9 mouse cellular contexts compared by ENCODE assay signal in the genomic region with DNA sequence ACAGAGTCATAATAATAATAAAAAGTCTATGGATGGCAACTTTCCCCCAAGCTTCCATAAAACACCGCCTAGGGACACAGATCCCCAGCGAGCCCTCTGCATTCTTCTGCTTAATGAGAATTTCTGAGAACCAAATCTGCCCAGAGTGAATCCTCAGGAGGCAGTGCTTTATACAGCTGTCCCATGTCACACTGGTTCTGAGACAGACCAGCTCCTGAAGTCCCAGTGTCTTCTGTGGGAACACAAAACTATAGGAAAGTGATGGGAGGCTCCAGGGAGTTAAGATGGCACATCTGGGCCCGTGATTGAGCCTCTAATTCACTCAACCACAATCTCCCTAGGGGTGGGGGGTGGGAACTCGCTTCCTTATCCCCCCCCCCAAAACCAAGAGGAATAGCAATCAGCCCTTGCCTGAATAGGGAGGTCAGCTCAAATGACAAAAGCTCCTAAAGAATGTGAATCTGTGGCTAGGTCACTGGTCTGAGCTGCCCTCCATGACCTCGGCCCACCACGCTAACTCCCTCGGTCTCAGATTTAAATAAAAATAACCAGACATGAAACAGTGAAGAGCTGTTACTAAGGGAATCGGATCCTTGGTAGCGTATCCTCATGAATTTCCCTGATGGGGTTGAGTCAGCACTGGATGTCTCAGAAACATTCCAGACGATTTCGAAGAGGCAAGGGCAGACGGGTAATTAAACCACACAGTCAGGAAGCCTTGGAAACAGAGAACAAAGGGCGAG.
A peak's percentile ranks its signal among the peaks of the same experiment; 100 is the strongest.
DNase-seq lines count a peak whose midpoint lies in the region; ATAC-seq lines count a peak whose summit lies in the region.
"Had no signal": no experiment of that assay in that cellular context is flagged by ENCODE, and none has a peak within 500 bp of the region (broad histone marks: within the 10 kb centered on the region; RNA-seq: fewer than 3 reads in every experiment).

No protein-coding gene starts in this region.

- no peak overlapping the region for H3K9ac ChIP-seq in embryonic facial prominence, embryonic 14.5 days (ENCODE audit: low read depth, low read length)
- H3K9ac ChIP-seq in hindbrain, embryonic 16.5 days (ENCODE audit: low read depth, low read length): no peak overlapping the region
- H3K9ac ChIP-seq in neural tube, embryonic 14.5 days (replicated peaks; ENCODE audit: low read depth, low read length): no peak overlapping the region
- H3K9ac ChIP-seq: liver, embryonic 13.5 days had no signal

- no peaks in the 10 kb centered on the region for H3K9me3 ChIP-seq in embryonic facial prominence, embryonic 14.5 days (ENCODE audit: control insufficient read depth, low read length)
- H3K9me3 ChIP-seq in hindbrain, embryonic 16.5 days (ENCODE audit: control insufficient read depth, low read length): no peaks in the 10 kb centered on the region
- no peaks in the 10 kb centered on the region for H3K9me3 ChIP-seq in neural tube, embryonic 14.5 days (ENCODE audit: control insufficient read depth, low read length)
- H3K9me3 ChIP-seq: liver, embryonic 13.5 days had no signal

- 9% methylated on average over 13 of the region's 13 CpGs for WGBS in embryonic facial prominence, embryonic 14.5 days
- 10% methylated on average over 13 of the region's 13 CpGs for WGBS in hindbrain, embryonic 16.5 days
- 5% methylated on average over 13 of the region's 13 CpGs for WGBS in neural tube, embryonic 14.5 days

- H3K4me1 ChIP-seq in embryonic facial prominence, embryonic 14.5 days (ENCODE audit: control insufficient read depth, insufficient read depth, low read length): peaks cover 19% of the 10 kb centered on the region
- H3K4me1 ChIP-seq in hindbrain, embryonic 16.5 days (ENCODE audit: control insufficient read depth, insufficient read depth, low read depth, low read length): peaks cover 10% of the 10 kb centered on the region
- H3K4me1 ChIP-seq in neural tube, embryonic 14.5 days (ENCODE audit: control insufficient read depth, insufficient read depth, low read length): peaks cover 13% of the 10 kb centered on the region
- H3K4me1 ChIP-seq: liver, embryonic 13.5 days had no signal

- H3K27ac ChIP-seq in embryonic facial prominence, embryonic 14.5 days (replicated peaks; ENCODE audit: low read depth, low read length): peak overlapping the region; percentile 73
- H3K27ac ChIP-seq in hindbrain, embryonic 16.5 days (ENCODE audit: low read depth, low read length): no peak overlapping the region
- peak overlapping the region; percentile 45 for H3K27ac ChIP-seq in neural tube, embryonic 14.5 days (ENCODE audit: low read depth, low read length)
- H3K27ac ChIP-seq: liver, embryonic 13.5 days had no signal

- peak overlapping the region; percentile 18 for H3K4me2 ChIP-seq in embryonic facial prominence, embryonic 14.5 days (ENCODE audit: low read depth, low read length)
- H3K4me2 ChIP-seq in hindbrain, embryonic 16.5 days (ENCODE audit: low read length): 0 out of 2 replicates have a peak overlapping the region, but pooled peaks have one; percentile 11
- no peak overlapping the region; the same call in 1 of the 2 replicates for H3K4me2 ChIP-seq in neural tube, embryonic 14.5 days (ENCODE audit: low read depth, low read length)
- H3K4me2 ChIP-seq: liver, embryonic 13.5 days had no signal

- no peak overlapping the region for H3K4me3 ChIP-seq in embryonic facial prominence, embryonic 14.5 days (ENCODE audit: low read depth, low read length)
- H3K4me3 ChIP-seq in hindbrain, embryonic 16.5 days (ENCODE audit: low read length): no peak overlapping the region
- no peak overlapping the region for H3K4me3 ChIP-seq in neural tube, embryonic 14.5 days (ENCODE audit: low read depth, low read length)
- H3K4me3 ChIP-seq: liver, embryonic 13.5 days had no signal

- H3K27me3 ChIP-seq in embryonic facial prominence, embryonic 14.5 days (replicated peaks; ENCODE audit: control insufficient read depth, insufficient read depth, low read length): no peaks in the 10 kb centered on the region
- H3K27me3 ChIP-seq in hindbrain, embryonic 16.5 days (replicated peaks; ENCODE audit: control insufficient read depth, insufficient read depth, low read length): no peaks in the 10 kb centered on the region
- H3K27me3 ChIP-seq in neural tube, embryonic 14.5 days (ENCODE audit: control insufficient read depth, insufficient read depth, low read length): no peaks in the 10 kb centered on the region
- H3K27me3 ChIP-seq: liver, embryonic 13.5 days had no signal

- H3K36me3 ChIP-seq in embryonic facial prominence, embryonic 14.5 days (ENCODE audit: control insufficient read depth, insufficient read depth, low read length): no peaks in the 10 kb centered on the region
- no peaks in the 10 kb centered on the region for H3K36me3 ChIP-seq in hindbrain, embryonic 16.5 days (ENCODE audit: control insufficient read depth, insufficient read depth, low read length)
- H3K36me3 ChIP-seq in neural tube, embryonic 14.5 days (ENCODE audit: control insufficient read depth, insufficient read depth, low read length): no peaks in the 10 kb centered on the region
- H3K36me3 ChIP-seq: liver, embryonic 13.5 days had no signal

- ATAC-seq in embryonic facial prominence, embryonic 14.5 days (ENCODE audit: low read depth): peak; percentile 80
- ATAC-seq in hindbrain, embryonic 16.5 days: peak; percentile 42; the same call in 1 of the 2 replicates
- peak; percentile 47; the same call in 1 of the 2 replicates for ATAC-seq in neural tube, embryonic 14.5 days (ENCODE audit: low read depth)

- intact Hi-C loops in heart, postnatal 25 days (cut with DNase I): no loop called here

- DNase-seq in heart, adult 11 months: peak; percentile 95
- no peak for DNase-seq in heart, postnatal 25 days (ENCODE audit: low spot score)
- peak; percentile 82 for DNase-seq in embryonic facial prominence, embryonic 14.5 days (ENCODE audit: low spot score)
- DNase-seq in cerebellum, adult 11 months: no peak
- DNase-seq in urinary bladder, postnatal 4 days (ENCODE audit: low spot score in 2 of 2): no peak
- DNase-seq in layer of hippocampus, postnatal 36 days: no peak
- DNase-seq: liver, embryonic 13.5 days had no signal

Comparison
In these comparisons a context has a peak if more than half of its experiments do, and no peak if none do; other contexts are left out.
1. DNase-seq: peak in heart, adult 11 months (single experiment) and embryonic facial prominence, embryonic 14.5 days (single experiment); none in heart, postnatal 25 days (single experiment), cerebellum, adult 11 months (single experiment), urinary bladder, postnatal 4 days (0 of 2) and layer of hippocampus, postnatal 36 days (0 of 2).
2. Peak in every context shown above with its lines, with median percentiles within 50 percentile points of each other: ATAC-seq.